Mouse (Mus musculus) lung, embryonic 14.5 days (tissue): ENCODE measurements at regions not wholly inside any gene's neighbourhood (a gene's known extent, or its start where the extent isn't known, plus 50 kb on each side); places are given as distances from the start of the nearest gene placed in this dataset.

ENCODE experiments used
- ATAC-seq: fragments of 200-750 bp; cut with Nextera tagmentation; 2 replicates; pipeline ENCODE4 v1.8.0; 2017; ENCODE audit warnings: mild to moderate bottlenecking, moderate TSS enrichment, moderate library complexity; ENCODE audit not compliant: insufficient read depth
- DNase-seq: peaks from one replicate; pipeline ENCODE4 v3.0.0-alpha.2; 2015
- H3K27ac ChIP-seq: fragments of 300-500 bp; sonication (generic); 2 replicates; pipeline ENCODE4 v1.5.1; 2014; ENCODE audit warnings: low read depth, mild to moderate bottlenecking, moderate library complexity
- H3K27me3 ChIP-seq: fragments of 300-500 bp; sonication (generic); 2 replicates; pipeline ENCODE4 v1.6.1; 2014; ENCODE audit warnings: low read length, control low read depth; ENCODE audit not compliant: insufficient read depth
- H3K36me3 ChIP-seq: fragments of 300-500 bp; sonication (generic); 2 replicates; pipeline ENCODE4 v1.6.1; 2014; ENCODE audit warnings: control low read depth; ENCODE audit not compliant: insufficient read depth
- H3K4me1 ChIP-seq: fragments of 300-500 bp; sonication (generic); 2 replicates; pipeline ENCODE4 v1.6.1; 2014; ENCODE audit warnings: antibody characterized with exemption, control low read depth; ENCODE audit not compliant: insufficient read depth
- H3K4me2 ChIP-seq: fragments of 300-500 bp; sonication (generic); 2 replicates; pipeline ENCODE4 v1.6.1; 2014; ENCODE audit warnings: mild to moderate bottlenecking
- H3K4me3 ChIP-seq: fragments of 300-500 bp; sonication (generic); 2 replicates; pipeline ENCODE4 v1.5.1; 2014; ENCODE audit warnings: low read depth, low read length
- H3K9ac ChIP-seq: fragments of 300-500 bp; sonication (generic); 2 replicates; pipeline ENCODE4 v1.6.1; 2014
- H3K9me3 ChIP-seq: fragments of 300-500 bp; sonication (generic); 2 replicates; pipeline ENCODE4 v1.6.1; 2016; ENCODE audit warnings: low read depth, low read length, control low read depth
- CTCF ChIP-seq: IDR thresholded peaks from 2 replicates; pipeline ENCODE4 v1.5.1; 2016; ENCODE audit warnings: antibody characterized with exemption, low read depth
- WGBS: fragments of 180-500 bp; shearing (Covaris S2); extraction: QIAGEN DNeasy Blood & Tissue Kit; methylation state at CpG from one replicate; pipeline ENCODE4 v1.1.7; 2014; 5-methylcytosine and 5-hydroxymethylcytosine counted together

DNA sequence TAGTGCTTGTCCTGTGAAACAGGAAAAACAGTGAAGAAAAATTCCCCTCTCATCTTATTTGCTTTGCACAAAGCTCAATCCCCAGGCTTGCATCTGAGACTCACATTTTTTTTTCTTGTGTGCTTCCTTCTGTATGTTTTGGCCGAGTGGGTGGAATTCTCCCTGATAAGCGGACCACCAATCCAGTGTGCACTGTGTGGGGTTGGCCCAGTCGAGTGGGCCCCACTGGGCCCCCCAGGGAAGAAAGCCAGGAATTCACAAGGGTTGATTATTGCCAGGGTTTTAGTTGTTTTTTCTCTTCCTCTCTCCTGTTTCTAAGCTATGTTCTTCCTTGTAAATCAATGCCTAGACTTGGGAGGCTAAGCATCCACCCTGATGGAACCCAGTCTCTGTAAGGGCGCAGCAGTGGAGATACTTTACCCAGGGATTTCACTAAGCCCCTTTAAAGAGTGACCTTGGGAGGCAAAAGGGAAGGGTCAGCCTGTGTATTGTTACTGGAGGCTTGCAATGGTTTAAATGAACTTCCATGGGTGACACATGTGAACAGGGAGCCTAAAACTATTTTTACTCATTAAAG, 120.3 kb downstream of the Gm10295 start:
- H3K4me1 ChIP-seq: peaks cover 39% of the 10 kb centered on the region
- H3K27ac ChIP-seq: peak overlapping the region; percentile 61
- ATAC-seq (peak; percentile 73; the same call in 1 of the 2 replicates), DNase-seq (peak; percentile 72)
- no peak overlapping the region for H3K4me2 ChIP-seq
- no peaks in the 10 kb centered on the region for H3K9me3 ChIP-seq
- H3K36me3 ChIP-seq: no peaks in the 10 kb centered on the region
- no peaks in the 10 kb centered on the region for H3K27me3 ChIP-seq
- TF ChIP-seq CTCF: no peak
- 28% methylated on average over 4 of the region's 4 CpGs for WGBS
- no peak overlapping the region for H3K9ac ChIP-seq
- H3K4me3 ChIP-seq: no peak overlapping the region

DNA sequence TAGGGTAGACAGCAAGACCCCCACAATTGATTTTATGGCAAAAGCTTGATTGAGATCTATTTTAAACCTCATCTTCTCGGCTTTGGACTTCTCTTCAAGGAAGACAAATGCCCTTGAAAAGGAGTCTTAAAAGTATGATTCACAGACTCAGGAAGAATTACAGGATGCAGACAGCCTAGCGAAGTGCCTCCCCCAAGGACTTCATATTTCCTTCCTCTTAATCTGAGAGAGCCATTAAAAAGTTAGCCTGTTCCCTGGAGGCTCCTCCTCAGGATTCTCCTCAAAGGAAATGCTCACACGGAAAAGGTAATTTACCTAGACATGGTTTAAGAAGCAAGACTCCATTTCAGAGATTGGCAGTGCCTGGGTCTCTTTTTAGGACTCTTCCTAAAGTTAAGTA, 122.1 kb downstream of the Gm10295 start:
- H3K27ac ChIP-seq: 0 out of 2 replicates have a peak overlapping the region, but pooled peaks have one; percentile 19

DNA sequence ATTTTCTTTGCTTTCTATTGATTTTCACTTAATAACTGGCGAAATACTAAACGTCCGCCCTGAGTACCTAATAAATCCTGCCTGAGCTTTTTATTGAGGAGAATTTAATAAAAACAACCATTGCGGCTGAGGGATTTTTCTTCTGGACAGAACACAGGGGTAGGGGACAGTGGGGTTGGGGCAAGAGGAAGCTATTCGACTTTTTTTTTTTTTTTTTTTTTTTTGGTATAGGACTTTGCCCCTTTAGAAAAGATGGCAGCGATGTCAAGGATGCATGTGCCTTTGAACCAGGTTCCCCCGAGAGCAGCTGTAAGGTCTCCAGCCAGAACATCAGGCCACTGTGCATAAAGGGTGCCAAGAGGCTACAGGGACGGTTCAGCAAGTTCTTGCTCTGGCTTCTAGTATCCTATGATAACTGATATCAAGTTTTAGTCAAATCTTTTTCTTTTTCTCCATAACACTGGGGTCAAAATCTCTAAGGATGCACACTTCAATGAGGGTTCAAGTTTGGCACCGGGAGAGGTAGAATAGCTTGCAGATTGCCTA, 126.9 kb downstream of the Gm10295 start:
- 54% methylated on average over 9 of the region's 9 CpGs for WGBS
- no peak for TF ChIP-seq CTCF
- Histone ChIP-seq H3K27me3 (no peaks in the 10 kb centered on the region), H3K4me2 (peak overlapping the region; percentile 46), H3K27ac (no peak overlapping the region), H3K36me3 (no peaks in the 10 kb centered on the region), H3K9ac (no peak overlapping the region), H3K4me1 (no peaks in the 10 kb centered on the region), H3K4me3 (no peak overlapping the region), H3K9me3 (no peaks in the 10 kb centered on the region)
- no peak for ATAC-seq
- peak; percentile 24 for DNase-seq

More for the DNA sequence above, 122.1 kb downstream of the Gm10295 start:
- H3K4me3 ChIP-seq: no peak overlapping the region
- H3K4me1 ChIP-seq: peaks cover 30% of the 10 kb centered on the region
- no peak overlapping the region for H3K9ac ChIP-seq
- H3K9me3 ChIP-seq: no peaks in the 10 kb centered on the region
- TF ChIP-seq CTCF: no peak
- 63% methylated on average over 3 of the region's 3 CpGs for WGBS
- no peak for ATAC-seq
- no peaks in the 10 kb centered on the region for H3K36me3 ChIP-seq
- no peaks in the 10 kb centered on the region for H3K27me3 ChIP-seq
- DNase-seq: peak; percentile 21
- H3K4me2 ChIP-seq: no peak overlapping the region

DNA sequence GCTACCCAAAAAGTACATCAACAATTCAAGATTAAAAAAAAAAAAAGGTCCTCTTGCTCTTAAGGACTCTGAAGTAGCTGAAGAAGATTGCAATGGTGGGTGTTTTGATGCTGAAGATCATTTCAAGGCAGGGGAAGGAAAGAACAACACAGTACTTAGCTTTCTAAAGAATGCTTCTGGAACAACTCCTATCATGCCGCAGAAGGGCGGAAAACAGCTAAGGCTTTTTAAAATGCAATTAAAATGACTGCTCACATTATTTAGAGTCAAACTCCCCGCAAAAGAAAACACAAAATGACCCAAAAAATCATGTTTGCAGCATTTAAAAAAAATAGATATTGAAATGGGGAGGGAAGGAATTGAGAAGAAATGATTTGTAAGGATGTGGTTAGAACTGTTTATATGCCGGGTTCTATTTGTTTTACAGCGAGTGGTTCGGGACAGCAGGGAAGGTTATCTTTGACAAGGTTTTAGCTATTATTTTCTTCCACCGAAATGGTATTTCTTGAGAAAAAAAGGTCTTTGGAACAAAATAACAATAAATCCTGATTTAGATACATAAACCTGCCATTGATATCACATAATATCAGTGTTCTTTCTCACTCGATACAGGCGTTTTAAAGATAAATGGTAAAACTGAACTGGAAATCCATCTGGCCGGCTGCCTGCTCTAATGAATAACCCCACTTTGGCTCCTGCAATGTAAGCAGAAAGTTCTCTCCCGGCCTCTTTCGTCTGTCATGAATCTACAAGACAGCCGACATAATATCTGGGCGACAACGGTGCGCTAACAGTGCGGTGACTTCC, 127.6 kb downstream of the Gm10295 start:
- Histone ChIP-seq H3K9ac (no peak overlapping the region), H3K36me3 (no peaks in the 10 kb centered on the region), H3K27ac (no peak overlapping the region), H3K4me1 (no peaks in the 10 kb centered on the region), H3K27me3 (no peaks in the 10 kb centered on the region), H3K4me2 (peak overlapping the region; percentile 46), H3K9me3 (no peaks in the 10 kb centered on the region), H3K4me3 (no peak overlapping the region)
- peak; percentile 85 for DNase-seq
- TF ChIP-seq CTCF: no peak
- ATAC-seq: no peak
- WGBS: 35% methylated on average over 17 of the region's 17 CpGs

DNA sequence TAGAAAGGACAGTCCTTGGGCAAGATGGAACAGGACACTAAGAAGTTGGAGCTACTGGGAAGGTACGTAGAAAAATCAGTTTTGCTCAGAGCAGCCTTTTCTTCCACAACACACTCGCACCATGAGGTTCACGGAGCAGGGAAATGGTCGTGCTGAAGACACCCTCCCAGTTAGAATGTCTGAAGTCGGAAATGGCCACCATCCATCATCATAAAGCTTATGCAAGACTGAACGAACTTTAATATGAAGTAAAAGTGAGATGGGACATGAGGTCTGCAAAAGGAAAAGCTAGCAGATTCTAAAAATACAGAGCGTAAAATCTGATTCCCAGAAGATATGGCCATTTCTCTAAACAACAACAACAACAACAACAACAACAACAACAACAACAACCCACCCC, 133.9 kb downstream of the Gm10295 start:
- peak; percentile 78 for ATAC-seq
- 35% methylated on average over 7 of the region's 7 CpGs for whole genome bisulfite sequencing

DNA sequence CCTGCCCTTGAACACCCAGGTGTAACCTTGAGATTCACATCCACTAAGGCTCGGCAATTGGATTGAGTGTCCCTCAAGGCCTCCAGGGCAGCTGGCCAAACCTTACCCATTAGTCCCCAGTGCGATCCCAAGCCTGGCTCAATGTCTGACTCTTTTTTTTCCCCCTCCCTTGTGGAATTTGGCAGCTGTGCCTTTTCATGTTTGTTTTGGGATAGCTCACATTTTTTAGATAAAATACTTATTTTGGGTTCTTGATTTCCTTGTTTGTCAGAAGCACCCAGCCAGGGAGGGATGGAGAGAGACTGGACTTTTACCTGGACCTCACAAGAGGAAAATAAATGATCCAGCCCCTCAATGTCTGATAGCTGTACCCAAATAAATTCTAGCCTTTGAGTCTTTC, 134.5 kb downstream of the Gm10295 start:
- no peaks in the 10 kb centered on the region for H3K36me3 ChIP-seq
- peak; percentile 93 for DNase-seq
- peaks cover 4% of the 10 kb centered on the region for H3K4me1 ChIP-seq
- H3K9ac ChIP-seq: no peak overlapping the region
- H3K9me3 ChIP-seq: no peaks in the 10 kb centered on the region
- H3K27me3 ChIP-seq: no peaks in the 10 kb centered on the region
- H3K4me3 ChIP-seq: no peak overlapping the region
- no peak for TF ChIP-seq CTCF
- peak; percentile 80 for ATAC-seq
- no peak overlapping the region for H3K4me2 ChIP-seq
- 9% methylated on average over 2 of the region's 2 CpGs for WGBS
- H3K27ac ChIP-seq: peak overlapping the region; percentile 65

More for the DNA sequence above, 133.9 kb downstream of the Gm10295 start:
- H3K27me3 ChIP-seq: no peaks in the 10 kb centered on the region
- peak; percentile 83 for DNase-seq
- peak overlapping the region; percentile 65 for H3K27ac ChIP-seq
- no peak overlapping the region for H3K4me2 ChIP-seq
- H3K36me3 ChIP-seq: no peaks in the 10 kb centered on the region
- no peak overlapping the region for H3K9ac ChIP-seq
- H3K4me1 ChIP-seq: peaks cover 4% of the 10 kb centered on the region
- no peak for TF ChIP-seq CTCF
- H3K9me3 ChIP-seq: no peaks in the 10 kb centered on the region
- H3K4me3 ChIP-seq: no peak overlapping the region

DNA sequence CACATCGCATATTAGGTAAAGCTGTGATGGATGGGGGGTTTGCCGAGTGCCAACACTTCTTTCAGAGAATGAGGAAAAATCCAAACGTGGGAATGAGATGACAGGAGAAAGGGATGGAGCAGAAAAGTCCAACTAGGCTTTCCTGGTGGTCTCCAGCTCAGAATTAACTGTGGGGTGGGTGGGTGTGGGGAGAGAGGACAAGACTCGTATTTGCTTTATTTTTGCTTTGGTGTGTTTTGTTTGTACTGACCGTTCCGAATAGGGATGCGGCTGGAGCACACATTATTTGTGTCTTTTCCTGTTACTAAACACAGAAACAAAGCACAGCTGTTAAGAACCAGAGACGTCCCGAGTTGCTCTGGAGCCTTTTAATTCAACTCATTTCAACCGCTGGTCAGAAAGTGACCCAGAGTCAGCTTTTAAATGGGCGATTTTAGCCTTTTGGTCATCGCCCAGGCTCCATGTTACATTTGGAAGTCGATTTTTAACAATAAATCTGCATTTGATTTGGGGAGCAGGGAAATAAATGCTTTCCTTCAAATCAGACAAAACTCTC, 136.7 kb downstream of the Gm10295 start:
- Histone ChIP-seq H3K36me3 (no peaks in the 10 kb centered on the region), H3K9me3 (no peaks in the 10 kb centered on the region), H3K27me3 (no peaks in the 10 kb centered on the region), H3K9ac (no peak overlapping the region), H3K27ac (peak overlapping the region; percentile 69), H3K4me3 (no peak overlapping the region), H3K4me1 (peaks cover 4% of the 10 kb centered on the region), H3K4me2 (no peak overlapping the region)
- no peak for ATAC-seq
- TF ChIP-seq CTCF: no peak
- WGBS: 43% methylated on average over 13 of the region's 13 CpGs
- DNase-seq: peak; percentile 62
